Mouse (Mus musculus) embryonic fibroblast, embryonic 13.5 days (primary cell): ENCODE data around the gene Dcakd.

Source experiments
- CTCF ChIP-seq: IDR thresholded peaks from 2 replicates; pipeline ENCODE4 v1.5.1; 2011; ENCODE audit warnings: mild to moderate bottlenecking, control low read depth, low read length, moderate library complexity, borderline replicate concordance; ENCODE audit not compliant: insufficient read depth
- POLR2A ChIP-seq: IDR thresholded peaks from 2 replicates; pipeline ENCODE4 v1.6.1; 2011; ENCODE audit warnings: low read depth, mild to moderate bottlenecking, control low read depth, low read length, moderate library complexity

GRCm38 (mm10) chr11:103042828-103043227 is 14.7 kb upstream of the Dcakd start:
- TF ChIP-seq CTCF (no peak), POLR2A (no peak)
